Comparison of ENCODE assay signal across 22 mouse cellular contexts in genomic region chr5:103807637-103808312, GRCm38 (mm10).
A peak's percentile ranks its signal among the peaks of the same experiment; 100 is the strongest.
DNase-seq lines count a peak whose midpoint lies in the region; ATAC-seq and TF ChIP-seq lines count a peak whose summit lies in the region.
"Had no signal": no experiment of that assay in that cellular context is flagged by ENCODE, and none has a peak within 500 bp of the region (broad histone marks: within the 10 kb centered on the region; RNA-seq: fewer than 3 reads in every experiment).

No protein-coding gene starts in this region.

- H3K9ac ChIP-seq in forebrain, embryonic 15.5 days (replicated peaks): no peak overlapping the region
- H3K9ac ChIP-seq in intestine, embryonic 14.5 days (ENCODE audit: low read length): no peak overlapping the region
- H3K9ac ChIP-seq: forebrain, embryonic 13.5 days; hindbrain, embryonic 13.5 days; limb, embryonic 13.5 days; liver, embryonic 15.5 days; neural tube, embryonic 13.5 days had no signal

- no peaks in the 10 kb centered on the region for H3K36me3 ChIP-seq in forebrain, embryonic 10.5 days (replicated peaks)
- no peaks in the 10 kb centered on the region for H3K36me3 ChIP-seq in forebrain, embryonic 15.5 days
- no peaks in the 10 kb centered on the region for H3K36me3 ChIP-seq in kidney, adult 2 months (ENCODE audit: control insufficient read depth, insufficient read depth, low read length)
- no peaks in the 10 kb centered on the region for H3K36me3 ChIP-seq in intestine, embryonic 14.5 days (ENCODE audit: control insufficient read depth, insufficient read depth, low read length)
- peaks cover 2% of the 10 kb centered on the region; the same call in 1 of the 2 replicates for H3K36me3 ChIP-seq in small intestine, adult 2 months (ENCODE audit: control insufficient read depth, insufficient read depth, low read length)
- H3K36me3 ChIP-seq: hindbrain, embryonic 13.5 days; limb, embryonic 13.5 days; neural tube, embryonic 13.5 days had no signal

- no peaks in the 10 kb centered on the region for H3K9me3 ChIP-seq in forebrain, embryonic 10.5 days
- H3K9me3 ChIP-seq in forebrain, embryonic 15.5 days: no peaks in the 10 kb centered on the region
- H3K9me3 ChIP-seq in intestine, embryonic 14.5 days (ENCODE audit: control insufficient read depth, low read length): no peaks in the 10 kb centered on the region
- H3K9me3 ChIP-seq: forebrain, embryonic 13.5 days; hindbrain, embryonic 13.5 days; limb, embryonic 13.5 days; liver, embryonic 15.5 days; neural tube, embryonic 13.5 days had no signal

- DNase-seq in forebrain, embryonic 10.5 days (ENCODE audit: extremely low spot score, low spot score): no peak
- no peak for DNase-seq in kidney, adult 2 months
- no peak for DNase-seq in kidney, adult 11 months
- DNase-seq in intestine, embryonic 14.5 days (ENCODE audit: low spot score): no peak
- DNase-seq in adrenal gland, postnatal 25 days: no peak
- no peak for DNase-seq in right cerebral cortex, postnatal 14 days
- DNase-seq: adrenal gland, adult 8-10 months; cerebellum, adult 9-11 months; layer of hippocampus, adult 9-11 months; midbrain, embryonic 14.5 days; right cerebral cortex, postnatal 25 days; thymus, postnatal 25 days had no signal

- H3K27ac ChIP-seq in forebrain, embryonic 10.5 days: peak overlapping the region; percentile 7; the same call in 1 of the 2 replicates
- no peak overlapping the region for H3K27ac ChIP-seq in forebrain, embryonic 15.5 days (replicated peaks)
- peak overlapping the region; percentile 14 for H3K27ac ChIP-seq in kidney, adult 2 months (ENCODE audit: insufficient read depth, low read depth, low read length)
- H3K27ac ChIP-seq in intestine, embryonic 14.5 days (ENCODE audit: low read depth): 0 out of 2 replicates have a peak overlapping the region, but pooled peaks have one; percentile 29
- peak overlapping the region; percentile 89 for H3K27ac ChIP-seq in small intestine, adult 2 months (ENCODE audit: insufficient read depth, low read depth, low read length)
- H3K27ac ChIP-seq: forebrain, embryonic 13.5 days; hindbrain, embryonic 13.5 days; limb, embryonic 13.5 days; liver, embryonic 15.5 days; neural tube, embryonic 13.5 days had no signal

- H3K4me2 ChIP-seq in forebrain, embryonic 15.5 days (replicated peaks): no peak overlapping the region
- no peak overlapping the region for H3K4me2 ChIP-seq in intestine, embryonic 14.5 days (ENCODE audit: low read length)
- H3K4me2 ChIP-seq: forebrain, embryonic 13.5 days; hindbrain, embryonic 13.5 days; limb, embryonic 13.5 days; liver, embryonic 15.5 days; neural tube, embryonic 13.5 days had no signal

- H3K4me1 ChIP-seq in forebrain, embryonic 10.5 days: peaks cover 38% of the 10 kb centered on the region
- peaks cover 12% of the 10 kb centered on the region for H3K4me1 ChIP-seq in forebrain, embryonic 15.5 days
- H3K4me1 ChIP-seq in kidney, adult 2 months (ENCODE audit: control insufficient read depth, insufficient read depth, low read length): peaks cover 46% of the 10 kb centered on the region
- peaks cover 6% of the 10 kb centered on the region; the same call in 1 of the 2 replicates for H3K4me1 ChIP-seq in intestine, embryonic 14.5 days (replicated peaks; ENCODE audit: control insufficient read depth, insufficient read depth, low read length)
- H3K4me1 ChIP-seq in small intestine, adult 2 months (ENCODE audit: control insufficient read depth, insufficient read depth, insufficient read length, low read length): peaks cover 35% of the 10 kb centered on the region

- 60% methylated on average over 7 of the region's 7 CpGs for WGBS in forebrain, embryonic 10.5 days
- 56% methylated on average over 7 of the region's 7 CpGs for WGBS in forebrain, embryonic 15.5 days
- WGBS in kidney, adult 2 months: 47% methylated on average over 7 of the region's 7 CpGs
- WGBS in intestine, embryonic 14.5 days: 38% methylated on average over 7 of the region's 7 CpGs
- WGBS in small intestine, adult 2 months: 22% methylated on average over 7 of the region's 7 CpGs

- no peak for TF ChIP-seq CTCF in kidney, adult 2 months (conservative IDR thresholded peaks at IDR 0.05; ENCODE audit: insufficient read depth, insufficient read length, low read depth, low read length)
- no peak for TF ChIP-seq CTCF in small intestine, adult 2 months (IDR thresholded peaks at IDR 0.05; ENCODE audit: extremely low read depth, insufficient read length, insufficient replicate concordance, low read depth, low read length)

- no peaks in the 10 kb centered on the region for H3K27me3 ChIP-seq in forebrain, embryonic 10.5 days (ENCODE audit: poor library complexity, severe bottlenecking)
- H3K27me3 ChIP-seq in forebrain, embryonic 15.5 days: no peaks in the 10 kb centered on the region
- H3K27me3 ChIP-seq in kidney, adult 2 months (replicated peaks; ENCODE audit: control insufficient read depth, insufficient read depth, low read length): no peaks in the 10 kb centered on the region
- H3K27me3 ChIP-seq in intestine, embryonic 14.5 days (replicated peaks; ENCODE audit: control insufficient read depth, insufficient read depth, low read length): no peaks in the 10 kb centered on the region
- H3K27me3 ChIP-seq in small intestine, adult 2 months (ENCODE audit: control insufficient read depth, insufficient read depth, low read length): no peaks in the 10 kb centered on the region
- H3K27me3 ChIP-seq: forebrain, embryonic 13.5 days; hindbrain, embryonic 13.5 days; limb, embryonic 13.5 days; liver, embryonic 15.5 days; neural tube, embryonic 13.5 days; Patski had no signal

- TF ChIP-seq POLR2A in kidney, adult 2 months (IDR thresholded peaks at IDR 0.05; ENCODE audit: low read depth, low read length): no peak
- no peak for TF ChIP-seq POLR2A in small intestine, adult 2 months (IDR thresholded peaks at IDR 0.05; ENCODE audit: low read depth, low read length)

- H3K4me3 ChIP-seq in forebrain, embryonic 10.5 days: no peak overlapping the region
- H3K4me3 ChIP-seq in forebrain, embryonic 15.5 days: no peak overlapping the region
- no peak overlapping the region for H3K4me3 ChIP-seq in kidney, adult 2 months (ENCODE audit: insufficient read depth, low read depth, low read length)
- no peak overlapping the region for H3K4me3 ChIP-seq in intestine, embryonic 14.5 days (ENCODE audit: low read depth, low read length)
- H3K4me3 ChIP-seq in small intestine, adult 2 months (ENCODE audit: low read depth, low read length): no peak overlapping the region
- H3K4me3 ChIP-seq: forebrain, embryonic 13.5 days; hindbrain, embryonic 13.5 days; limb, embryonic 13.5 days; liver, embryonic 15.5 days; neural tube, embryonic 13.5 days had no signal

- no peak for ATAC-seq in forebrain, embryonic 15.5 days (replicated peaks)
- ATAC-seq in intestine, embryonic 14.5 days (replicated peaks; ENCODE audit: low FRiP score, low TSS enrichment, low read depth): 0 out of 2 replicates have a peak, but pooled peaks have one; percentile 57
- ATAC-seq: forebrain, embryonic 13.5 days; inflammation-experienced regulatory T-cells, adult 6 months; lung, postnatal 0 days; Patski had no signal
